Mouse (Mus musculus): ENCODE results near the gene Mansc1. TPM values are rescaled to one million over a fixed set of nuclear protein-coding genes. Genes with fewer than 3 reads are reported as not detected.

The Mansc1 gene
- polyA plus RNA-seq (2017; shearing (Covaris generic)) = 1 to 10 TPM; 5.2 to 7.2 TPM

GRCm38 (mm10) chr6:134631947-134632687, at the start of gene Mansc1:
TSS of gene Mansc1 (minus strand) at chr6:134632488.

GRCm38 (mm10) chr6:134639210-134639609, 6.9 kb upstream of the Mansc1 start, which contains the start of gene Borcs5:
TSS of gene Borcs5 (plus strand) at chr6:134639510.

GRCm38 (mm10) chr6:134566818-134567485, 65.3 kb downstream of the Mansc1 start, which contains the start of gene Lrp6:
TSS of gene Lrp6 (minus strand) at chr6:134566965.

Other genes with a start within 250 kb of the Mansc1 start
- gene Bcl2l14, start 236.2 kb downstream of the Mansc1 start, polyA plus RNA-seq (2017; shearing (Covaris generic)) = 1 to 10 TPM in 1 of 2 experiments, not detected in 1; 3.4 TPM
- 10 to 100 TPM; 21.4 to 35.0 TPM for gene Lrp6, start 65.5 kb downstream of the Mansc1 start, polyA plus RNA-seq (2017; shearing (Covaris generic))
- gene Borcs5, start 7.0 kb upstream of the Mansc1 start, polyA plus RNA-seq (2017; shearing (Covaris generic)) = 10 to 100 TPM; 26.4 to 39.2 TPM
- 1 to 10 TPM; 1.8 TPM for gene Dusp16, start 160.1 kb upstream of the Mansc1 start, polyA plus RNA-seq (2017; shearing (Covaris generic))
- 10 to 100 TPM; 25.1 to 42.2 TPM for gene Crebl2, start 197.7 kb upstream of the Mansc1 start, polyA plus RNA-seq (2017; shearing (Covaris generic))